Mouse (Mus musculus): ENCODE data around the gene Ap1ar. TPM values are rescaled to one million over a fixed set of nuclear protein-coding genes. Genes with fewer than 3 reads are reported as not detected.

The Ap1ar gene
- polyA plus RNA-seq, 1 experiment from 2014 or later, result 54.8 TPM

GRCm38 (mm10) chr3:127861340-127861739 is 24.0 kb upstream of the Ap1ar start:
- no peaks in the 10 kb centered on the region for H3K9me3 ChIP-seq
- peaks cover 4% of the 10 kb centered on the region; the same call in 1 of the 2 replicates for H3K4me1 ChIP-seq
- H3K36me3 ChIP-seq, result no peaks in the 10 kb centered on the region
- no peak for ATAC-seq (ENCODE audit: borderline replicate concordance, extremely low read depth, low FRiP score, low TSS enrichment)
- no peak overlapping the region for H3K4me2 ChIP-seq
- H3K4me3 ChIP-seq, result no peak overlapping the region
- WGBS, result 71% methylated on average over 11 of the region's 11 CpGs
- H3K27me3 ChIP-seq, result no peaks in the 10 kb centered on the region
- H3K9ac ChIP-seq, result no peak overlapping the region
- no peak overlapping the region for H3K27ac ChIP-seq

DNA sequence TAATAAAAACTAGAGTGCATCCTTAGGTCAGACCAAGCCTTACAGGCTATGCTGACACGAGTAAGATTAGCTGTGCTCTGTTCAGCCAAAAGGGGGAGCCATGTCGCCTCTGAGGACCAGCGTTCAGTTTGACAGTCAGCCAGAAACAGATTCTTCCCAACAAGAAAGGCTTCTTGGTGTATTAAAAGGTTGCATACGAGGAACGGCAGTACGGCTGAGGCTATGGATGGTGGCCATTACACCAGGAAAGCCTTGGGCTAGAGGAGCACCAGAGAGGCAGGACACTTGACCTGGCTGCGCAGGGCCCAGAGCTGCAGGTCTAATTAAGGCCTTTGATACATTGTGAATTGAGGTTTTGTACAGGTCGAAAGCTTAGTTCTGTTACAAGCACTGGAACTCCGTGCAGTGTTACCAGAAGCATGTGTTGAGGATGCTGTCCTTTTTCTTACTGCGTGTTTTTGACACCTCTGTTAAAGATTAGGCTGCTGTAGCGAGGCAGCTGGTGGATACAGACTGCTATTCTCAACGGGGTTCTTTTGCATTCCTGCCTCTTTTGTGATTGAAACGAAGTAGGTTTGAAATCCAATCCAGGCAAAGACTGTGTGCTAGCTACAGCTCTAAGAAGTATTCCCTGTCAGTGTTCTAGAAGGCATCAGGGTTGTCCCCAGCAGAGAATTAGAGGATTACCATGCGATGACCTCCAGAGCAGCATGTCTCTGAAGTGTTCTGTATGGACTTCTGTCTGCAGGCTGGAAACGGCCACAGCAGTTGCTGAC is 16.3 kb upstream of the Ap1ar start:
- Histone ChIP-seq H3K9me3 (no peaks in the 10 kb centered on the region), H3K4me2 (no peak overlapping the region), H3K4me1 (0 out of 2 replicates have a peak, but pooled peaks cover 4% of the 10 kb centered on the region), H3K9ac (no peak overlapping the region), H3K36me3 (no peaks in the 10 kb centered on the region), H3K4me3 (no peak overlapping the region), H3K27me3 (no peaks in the 10 kb centered on the region), H3K27ac (no peak overlapping the region)
- 27% methylated on average over 15 of the region's 15 CpGs for WGBS
- ATAC-seq (ENCODE audit: borderline replicate concordance, extremely low read depth, low FRiP score, low TSS enrichment), result peak; percentile 70

- Histone ChIP-seq H3K9ac (no peak overlapping the region), H3K27ac (no peak overlapping the region), H3K4me1 (0 out of 2 replicates have a peak, but pooled peaks cover 4% of the 10 kb centered on the region), H3K36me3 (no peaks in the 10 kb centered on the region), H3K9me3 (no peaks in the 10 kb centered on the region), H3K4me3 (no peak overlapping the region), H3K27me3 (no peaks in the 10 kb centered on the region), H3K4me2 (no peak overlapping the region)
- WGBS, result 72% methylated on average over 9 of the region's 9 CpGs
- no peak for ATAC-seq (ENCODE audit: borderline replicate concordance, extremely low read depth, low FRiP score, low TSS enrichment)
Measured at GRCm38 (mm10) chr3:127852722-127853121, 15.4 kb upstream of the Ap1ar start.

GRCm38 (mm10) chr3:127850776-127851646 is 13.7 kb upstream of the Ap1ar start:
- Histone ChIP-seq H3K4me3 (no peak overlapping the region), H3K9ac (no peak overlapping the region), H3K4me2 (no peak overlapping the region), H3K27ac (no peak overlapping the region), H3K9me3 (no peaks in the 10 kb centered on the region), H3K4me1 (0 out of 2 replicates have a peak, but pooled peaks cover 4% of the 10 kb centered on the region), H3K27me3 (no peaks in the 10 kb centered on the region), H3K36me3 (no peaks in the 10 kb centered on the region)
- WGBS, result 61% methylated on average over 9 of the region's 9 CpGs
- ATAC-seq (ENCODE audit: borderline replicate concordance, extremely low read depth, low FRiP score, low TSS enrichment), result no peak

GRCm38 (mm10) chr3:127849922-127850321 is 12.6 kb upstream of the Ap1ar start:
- Histone ChIP-seq H3K9ac (no peak overlapping the region), H3K4me1 (peaks cover 4% of the 10 kb centered on the region; the same call in 1 of the 2 replicates), H3K9me3 (no peaks in the 10 kb centered on the region), H3K4me2 (no peak overlapping the region), H3K27me3 (no peaks in the 10 kb centered on the region), H3K4me3 (no peak overlapping the region), H3K27ac (no peak overlapping the region), H3K36me3 (no peaks in the 10 kb centered on the region)
- no peak for ATAC-seq (ENCODE audit: borderline replicate concordance, extremely low read depth, low FRiP score, low TSS enrichment)
- WGBS, result 74% methylated on average over 5 of the region's 5 CpGs

- H3K4me1 ChIP-seq, result peaks cover 5% of the 10 kb centered on the region
- H3K9ac ChIP-seq, result no peak overlapping the region
- H3K27ac ChIP-seq, result no peak overlapping the region
- no peak overlapping the region for H3K4me3 ChIP-seq
- ATAC-seq (ENCODE audit: borderline replicate concordance, extremely low read depth, low FRiP score, low TSS enrichment), result no peak
- no peaks in the 10 kb centered on the region for H3K27me3 ChIP-seq
- no peak overlapping the region for H3K4me2 ChIP-seq
- 61% methylated on average over 11 of the region's 11 CpGs for WGBS
- no peaks in the 10 kb centered on the region for H3K9me3 ChIP-seq
- H3K36me3 ChIP-seq, result no peaks in the 10 kb centered on the region
Measured at GRCm38 (mm10) chr3:127848088-127848808, 10.9 kb upstream of the Ap1ar start.

GRCm38 (mm10) chr3:127843941-127844327 is 6.6 kb upstream of the Ap1ar start:
- no peak overlapping the region for H3K27ac ChIP-seq
- peaks cover 7% of the 10 kb centered on the region for H3K4me1 ChIP-seq
- no peaks in the 10 kb centered on the region for H3K36me3 ChIP-seq
- no peaks in the 10 kb centered on the region for H3K27me3 ChIP-seq
- H3K4me2 ChIP-seq, result no peak overlapping the region
- no peak overlapping the region for H3K4me3 ChIP-seq
- H3K9me3 ChIP-seq, result no peaks in the 10 kb centered on the region
- H3K9ac ChIP-seq, result no peak overlapping the region
- WGBS, result 18% methylated on average over 5 of the region's 5 CpGs
- no peak for ATAC-seq (ENCODE audit: borderline replicate concordance, extremely low read depth, low FRiP score, low TSS enrichment)

DNA sequence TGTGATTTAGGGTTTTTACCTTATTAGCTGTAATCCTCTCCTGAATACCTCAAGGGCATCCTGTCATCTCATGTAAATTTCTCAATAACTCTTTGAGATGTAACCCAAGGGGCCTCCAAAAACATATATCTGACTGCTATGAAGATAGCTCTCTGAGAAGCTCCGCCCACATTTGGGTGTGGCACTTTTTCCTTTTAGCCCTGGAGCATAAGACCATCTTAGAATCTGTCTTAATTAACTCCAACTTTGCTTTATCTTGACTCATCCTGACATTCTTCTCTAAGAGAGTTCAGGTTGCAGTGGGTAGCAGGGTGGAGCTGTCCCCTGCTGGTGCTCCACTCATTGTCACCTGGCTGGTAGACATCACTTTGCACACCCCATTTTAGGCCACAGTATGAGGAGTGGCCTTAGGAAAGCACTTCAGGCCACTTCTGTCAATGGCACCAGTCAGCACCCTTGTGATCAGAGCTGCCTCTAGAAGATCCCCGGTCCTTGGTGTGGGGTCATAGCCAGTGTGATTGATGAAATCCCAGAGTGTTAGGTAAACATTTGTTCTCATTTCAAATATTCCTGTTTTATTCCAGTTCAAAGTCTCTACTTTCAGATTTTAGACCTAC is 6.1 kb upstream of the Ap1ar start:
- Histone ChIP-seq H3K27ac (no peak overlapping the region), H3K4me2 (no peak overlapping the region), H3K27me3 (no peaks in the 10 kb centered on the region), H3K4me1 (peaks cover 7% of the 10 kb centered on the region), H3K36me3 (no peaks in the 10 kb centered on the region), H3K9ac (no peak overlapping the region), H3K9me3 (no peaks in the 10 kb centered on the region), H3K4me3 (no peak overlapping the region)
- ATAC-seq (ENCODE audit: borderline replicate concordance, extremely low read depth, low FRiP score, low TSS enrichment), result peak; percentile 31; the same call in 1 of the 2 replicates
- WGBS, result 46% methylated on average over 2 of the region's 2 CpGs

DNA sequence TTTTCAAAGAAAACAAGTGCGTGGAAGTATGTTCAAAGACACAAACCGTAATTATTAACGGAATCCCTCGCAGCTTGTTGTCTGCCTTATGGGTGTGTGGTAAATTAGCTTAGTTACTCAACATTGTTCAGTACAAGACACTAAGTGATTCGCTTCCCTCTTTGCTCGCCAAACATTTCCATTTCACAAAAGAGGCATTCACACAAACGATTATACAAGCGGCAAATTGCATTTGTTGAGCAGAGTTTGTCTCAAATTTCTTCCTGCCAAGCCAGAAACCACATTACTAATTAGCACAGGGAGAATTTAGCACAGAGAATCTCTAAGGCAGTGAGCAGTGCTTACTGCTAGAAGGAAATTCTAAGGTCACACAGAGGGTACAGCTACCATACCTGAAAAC is 4.6 kb upstream of the Ap1ar start:
- Histone ChIP-seq H3K27ac (no peak overlapping the region), H3K4me3 (no peak overlapping the region), H3K9ac (no peak overlapping the region), H3K27me3 (no peaks in the 10 kb centered on the region), H3K36me3 (no peaks in the 10 kb centered on the region), H3K4me2 (no peak overlapping the region), H3K9me3 (no peaks in the 10 kb centered on the region), H3K4me1 (peaks cover 7% of the 10 kb centered on the region)
- ATAC-seq (ENCODE audit: borderline replicate concordance, extremely low read depth, low FRiP score, low TSS enrichment), result no peak
- 88% methylated on average over 8 of the region's 8 CpGs for WGBS

GRCm38 (mm10) chr3:127837972-127838644 is 785 bp upstream of the Ap1ar start:
- Histone ChIP-seq H3K4me3 (peak overlapping the region; percentile 82), H3K36me3 (no peaks in the 10 kb centered on the region), H3K4me1 (peaks cover 18% of the 10 kb centered on the region), H3K27me3 (no peaks in the 10 kb centered on the region), H3K9me3 (no peaks in the 10 kb centered on the region), H3K9ac (peak overlapping the region; percentile 85), H3K27ac (peak overlapping the region; percentile 90), H3K4me2 (peak overlapping the region; percentile 78)
- WGBS, result 27% methylated on average over 8 of the region's 8 CpGs
- no peak for ATAC-seq (ENCODE audit: borderline replicate concordance, extremely low read depth, low FRiP score, low TSS enrichment)

GRCm38 (mm10) chr3:127836798-127837153 is 547 bp downstream of the Ap1ar start:
- under 1% methylated on average over 17 of the region's 17 CpGs for WGBS
- Histone ChIP-seq H3K4me3 (peak overlapping the region; percentile 82), H3K4me2 (peak overlapping the region; percentile 78), H3K9me3 (no peaks in the 10 kb centered on the region), H3K27ac (peak overlapping the region; percentile 90), H3K4me1 (peaks cover 17% of the 10 kb centered on the region), H3K9ac (peak overlapping the region; percentile 85), H3K36me3 (no peaks in the 10 kb centered on the region), H3K27me3 (no peaks in the 10 kb centered on the region)
- ATAC-seq (ENCODE audit: borderline replicate concordance, extremely low read depth, low FRiP score, low TSS enrichment), result no peak

All from lung, embryonic 15.5 days (tissue).